Mouse (Mus musculus) thymus, adult 2 months (tissue): ENCODE measurements around the gene Gm28048.

ENCODE experiments used
- CTCF ChIP-seq: fragments of 200-500 bp; IDR thresholded peaks from 2 replicates; pipeline ENCODE4 v1.5.1; 2012; ENCODE audit warnings: mild to moderate bottlenecking, control low read depth, low read length, moderate library complexity, borderline replicate concordance; ENCODE audit not compliant: control insufficient read depth, poor library complexity, insufficient read depth; ENCODE audit errors: extremely low read depth
- POLR2A ChIP-seq: fragments of 200-500 bp; IDR thresholded peaks from 2 replicates; pipeline ENCODE4 v1.6.1; 2012; ENCODE audit warnings: mild to moderate bottlenecking, low read length, control low read depth, moderate library complexity; ENCODE audit not compliant: control insufficient read depth, poor library complexity, insufficient read depth; ENCODE audit errors: extremely low read depth

GRCm38 (mm10) chr11:23013096-23013495 is 31.2 kb upstream of the Gm28048 start:
- TF ChIP-seq CTCF (no peak), POLR2A (no peak)
